Mouse (Mus musculus) limb, embryonic 11.5 days (tissue): Measurements from ENCODE around the gene Akr7a5. TPM values are rescaled to one million over a fixed set of nuclear protein-coding genes. Genes with fewer than 3 reads are reported as not detected.
A peak's percentile ranks its signal among the peaks of the same experiment; 100 is the strongest.

ENCODE experiments used
- ATAC-seq: fragments of 200-750 bp; cut with Nextera tagmentation; 2 replicates; pipeline ENCODE4 v1.8.0; 2017; ENCODE audit warnings: low read depth; ENCODE audit not compliant: insufficient number of reproducible peaks, low FRiP score, low TSS enrichment
- DNase-seq: peaks from one replicate; pipeline ENCODE4 v3.0.0-alpha.2; 2015; ENCODE audit warnings: low spot score
- H3K27ac ChIP-seq: fragments of 300-500 bp; sonication (generic); replicated peaks from 2 replicates; pipeline ENCODE4 v1.5.1; 2014; ENCODE audit warnings: low read depth, mild to moderate bottlenecking, low read length
- H3K27me3 ChIP-seq: fragments of 300-500 bp; sonication (generic); 2 replicates; pipeline ENCODE4 v1.6.1; 2014; ENCODE audit warnings: mild to moderate bottlenecking, low read length, mixed read lengths; ENCODE audit not compliant: control insufficient read depth, insufficient read depth
- H3K36me3 ChIP-seq: fragments of 300-500 bp; sonication (generic); 2 replicates; pipeline ENCODE4 v1.6.1; 2014; ENCODE audit warnings: mild to moderate bottlenecking, low read length, moderate library complexity, mixed read lengths; ENCODE audit not compliant: control insufficient read depth, insufficient read depth
- H3K4me1 ChIP-seq: fragments of 300-500 bp; sonication (generic); 2 replicates; pipeline ENCODE4 v1.6.1; 2014; ENCODE audit warnings: low read length, mixed read lengths; ENCODE audit not compliant: control insufficient read depth, insufficient read depth
- H3K4me2 ChIP-seq: fragments of 300-500 bp; sonication (generic); 2 replicates; pipeline ENCODE4 v1.6.1; 2014; ENCODE audit warnings: low read depth, mild to moderate bottlenecking, moderate library complexity; ENCODE audit not compliant: severe bottlenecking
- H3K4me3 ChIP-seq: fragments of 300-500 bp; sonication (generic); 2 replicates; pipeline ENCODE4 v1.5.1; 2014; ENCODE audit warnings: low read depth, low read length
- H3K9ac ChIP-seq: fragments of 300-500 bp; sonication (generic); 2 replicates; pipeline ENCODE4 v1.6.1; 2014; ENCODE audit warnings: mild to moderate bottlenecking, low read length
- H3K9me3 ChIP-seq: fragments of 300-500 bp; sonication (generic); 2 replicates; pipeline ENCODE4 v1.6.1; 2016; ENCODE audit warnings: low read length; ENCODE audit not compliant: control insufficient read depth
- WGBS: fragments of 180-500 bp; shearing (Covaris S2); extraction: QIAGEN DNeasy Blood & Tissue Kit; methylation state at CpG from one replicate; pipeline ENCODE4 v1.1.7; 2014; 5-methylcytosine and 5-hydroxymethylcytosine counted together
- polyA plus RNA-seq: library from polyadenylated mRNA; unstranded; fragments of >200 nt; fragmentation: Nextera tagmentation; extraction: Ambion mirVana; gene quantifications from 2 replicates; pipeline ENCODE4 v1.2.1, GENCODE M21; 2014

Akr7a5 gene
- polyA plus RNA-seq, 1 experiment from 2014 or later = 139 TPM

- ATAC-seq = no peak
These were observed 37.4 kb upstream of the Akr7a5 start for GRCm38 (mm10) chr4:139272951-139273680.

GRCm38 (mm10) chr4:139274573-139274972 is 36.0 kb upstream of the Akr7a5 start:
- H3K27ac ChIP-seq = no peak overlapping the region
- no peaks in the 10 kb centered on the region for H3K9me3 ChIP-seq
- 87% methylated on average over 7 of the region's 7 CpGs for WGBS
- peaks cover 21% of the 10 kb centered on the region for H3K4me1 ChIP-seq
- no peaks in the 10 kb centered on the region for H3K27me3 ChIP-seq
- no peak overlapping the region; the same call in 1 of the 2 replicates for H3K9ac ChIP-seq
- H3K4me3 ChIP-seq = no peak overlapping the region
- no peak for DNase-seq
- no peak overlapping the region for H3K4me2 ChIP-seq
- H3K36me3 ChIP-seq = peaks cover 3% of the 10 kb centered on the region; the same call in 1 of the 2 replicates
- ATAC-seq = no peak

More at GRCm38 (mm10) chr4:139272951-139273680, 37.4 kb upstream of the Akr7a5 start:
- peaks cover 3% of the 10 kb centered on the region for H3K36me3 ChIP-seq
- H3K27me3 ChIP-seq = no peaks in the 10 kb centered on the region
- no peak overlapping the region for H3K9ac ChIP-seq
- H3K4me1 ChIP-seq = peaks cover 33% of the 10 kb centered on the region
- no peak for DNase-seq
- WGBS = 90% methylated on average over 10 of the region's 10 CpGs
- no peak overlapping the region for H3K4me3 ChIP-seq
- 0 out of 2 replicates have a peak overlapping the region, but pooled peaks have one; percentile 47 for H3K27ac ChIP-seq
- no peaks in the 10 kb centered on the region for H3K9me3 ChIP-seq
- H3K4me2 ChIP-seq = no peak overlapping the region

- ATAC-seq = no peak
- Histone ChIP-seq H3K4me1 (peaks cover 18% of the 10 kb centered on the region), H3K9me3 (no peaks in the 10 kb centered on the region), H3K4me3 (no peak overlapping the region), H3K27ac (0 out of 2 replicates have a peak overlapping the region, but pooled peaks have one; percentile 21), H3K9ac (no peak overlapping the region), H3K36me3 (peaks cover 6% of the 10 kb centered on the region; the same call in 1 of the 2 replicates), H3K27me3 (no peaks in the 10 kb centered on the region), H3K4me2 (no peak overlapping the region)
- WGBS = 89% methylated on average over 7 of the region's 7 CpGs
- DNase-seq = no peak
These were observed 34.1 kb upstream of the Akr7a5 start for GRCm38 (mm10) chr4:139276411-139276810.

- Histone ChIP-seq H3K27ac (no peak overlapping the region), H3K4me2 (no peak overlapping the region), H3K4me1 (peaks cover 16% of the 10 kb centered on the region), H3K9me3 (no peaks in the 10 kb centered on the region), H3K9ac (no peak overlapping the region), H3K27me3 (no peaks in the 10 kb centered on the region), H3K36me3 (peaks cover 12% of the 10 kb centered on the region; the same call in 1 of the 2 replicates), H3K4me3 (no peak overlapping the region)
- 95% methylated on average over 12 of the region's 12 CpGs for WGBS
- DNase-seq (no peak), ATAC-seq (no peak)
These were observed 30.0 kb upstream of the Akr7a5 start for GRCm38 (mm10) chr4:139280530-139280929.

- Histone ChIP-seq H3K27ac (no peak overlapping the region), H3K4me3 (no peak overlapping the region), H3K27me3 (no peaks in the 10 kb centered on the region), H3K4me2 (no peak overlapping the region), H3K9me3 (no peaks in the 10 kb centered on the region), H3K36me3 (peaks cover 11% of the 10 kb centered on the region; the same call in 1 of the 2 replicates), H3K9ac (no peak overlapping the region), H3K4me1 (peaks cover 14% of the 10 kb centered on the region)
- 76% methylated on average over 16 of the region's 16 CpGs for WGBS
- ATAC-seq (no peak), DNase-seq (no peak)
These were observed 28.7 kb upstream of the Akr7a5 start for GRCm38 (mm10) chr4:139281791-139282345.

- no peaks in the 10 kb centered on the region for H3K27me3 ChIP-seq
- H3K4me3 ChIP-seq = no peak overlapping the region
- no peak overlapping the region for H3K4me2 ChIP-seq
- ATAC-seq = no peak
- H3K27ac ChIP-seq = 0 out of 2 replicates have a peak overlapping the region, but pooled peaks have one; percentile 14
- WGBS = 47% methylated on average over 6 of the region's 6 CpGs
- no peaks in the 10 kb centered on the region for H3K9me3 ChIP-seq
- peaks cover 17% of the 10 kb centered on the region for H3K36me3 ChIP-seq
- peaks cover 14% of the 10 kb centered on the region for H3K4me1 ChIP-seq
- no peak overlapping the region for H3K9ac ChIP-seq
- no peak for DNase-seq
These were observed 27.6 kb upstream of the Akr7a5 start for GRCm38 (mm10) chr4:139282955-139283417.

- no peaks in the 10 kb centered on the region for H3K9me3 ChIP-seq
- H3K9ac ChIP-seq = no peak overlapping the region
- DNase-seq (peak; percentile 60), ATAC-seq (no peak)
- H3K27me3 ChIP-seq = no peaks in the 10 kb centered on the region
- no peak overlapping the region for H3K4me2 ChIP-seq
- peak overlapping the region; percentile 76 for H3K27ac ChIP-seq
- H3K36me3 ChIP-seq = peaks cover 19% of the 10 kb centered on the region
- H3K4me1 ChIP-seq = peaks cover 25% of the 10 kb centered on the region
- no peak overlapping the region for H3K4me3 ChIP-seq
- WGBS = 36% methylated on average over 15 of the region's 15 CpGs
These were observed 25.7 kb upstream of the Akr7a5 start for GRCm38 (mm10) chr4:139284877-139285276.

- Histone ChIP-seq H3K4me1 (peaks cover 25% of the 10 kb centered on the region), H3K4me3 (no peak overlapping the region), H3K27ac (no peak overlapping the region; the same call in 1 of the 2 replicates), H3K27me3 (no peaks in the 10 kb centered on the region), H3K9ac (no peak overlapping the region), H3K36me3 (peaks cover 21% of the 10 kb centered on the region), H3K9me3 (no peaks in the 10 kb centered on the region), H3K4me2 (no peak overlapping the region)
- 89% methylated on average over 5 of the region's 5 CpGs for WGBS
- DNase-seq (no peak), ATAC-seq (no peak)
These were observed 24.3 kb upstream of the Akr7a5 start for GRCm38 (mm10) chr4:139286234-139286633.
